Mouse (Mus musculus): ENCODE measurements around the gene Map4.

The Map4 gene

GRCm38 (mm10) chr9:110130896-110131524 lies 199.8 kb downstream of the Map4 start:
- DNase-seq (ENCODE audit: low spot score): no peak

GRCm38 (mm10) chr9:110131525-110132197 lies 200.4 kb downstream of the Map4 start:
- peak; percentile 100 for DNase-seq (ENCODE audit: low spot score)

GRCm38 (mm10) chr9:110132201-110132605 lies 200.9 kb downstream of the Map4 start:
- DNase-seq (ENCODE audit: low spot score): no peak

GRCm38 (mm10) chr9:110132921-110133320 lies 201.7 kb downstream of the Map4 start:
- DNase-seq (ENCODE audit: low spot score): no peak

Measured in urinary bladder, postnatal 14 days (tissue).